Mouse (Mus musculus): ENCODE measurements around the gene Rpn1. TPM values are rescaled to one million over a fixed set of nuclear protein-coding genes. Genes with fewer than 3 reads are reported as not detected.

Gene Rpn1
- polyA plus RNA-seq, 1 experiment from 2014 or later = 462 TPM

DNA sequence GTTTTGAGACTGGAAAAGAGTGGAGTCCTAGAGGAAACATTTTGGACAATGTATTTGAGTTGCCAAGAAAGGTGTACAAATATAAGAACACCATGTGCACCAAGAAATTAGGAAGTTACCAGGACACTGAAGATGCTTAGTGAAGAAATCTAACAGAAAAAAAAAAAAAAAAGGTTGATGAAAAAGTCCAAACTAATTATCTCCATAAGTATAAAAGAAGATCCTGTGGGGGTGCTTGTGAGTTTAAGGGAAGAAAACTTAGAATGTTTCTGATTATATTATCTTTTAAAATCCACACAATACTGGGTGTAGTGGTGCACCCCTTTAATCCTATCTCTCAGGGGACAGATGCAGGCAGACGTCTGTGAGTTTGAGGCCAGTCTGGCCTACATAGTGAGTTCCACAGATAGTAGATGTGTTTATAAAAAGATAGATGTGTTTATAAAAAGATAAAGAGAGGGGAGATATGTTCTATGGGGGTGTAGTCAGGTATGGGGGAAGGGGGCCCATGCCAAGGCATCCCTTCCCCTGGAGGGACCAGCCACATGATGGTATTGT is 8.2 kb upstream of the Rpn1 start:
- 72% methylated on average over 1 of the region's 1 CpGs for WGBS
- no peaks in the 10 kb centered on the region for H3K36me3 ChIP-seq (ENCODE audit: control insufficient read depth, insufficient read depth, low read length)
- H3K9me3 ChIP-seq (ENCODE audit: control insufficient read depth, low read length) = no peaks in the 10 kb centered on the region
- ATAC-seq = no peak
- no peaks in the 10 kb centered on the region for H3K27me3 ChIP-seq (replicated peaks; ENCODE audit: control insufficient read depth, insufficient read depth, low read length)
- 0 out of 2 replicates have a peak, but pooled peaks cover 2% of the 10 kb centered on the region for H3K4me1 ChIP-seq (ENCODE audit: control insufficient read depth, insufficient read depth, low read length)
- no peak overlapping the region for H3K4me2 ChIP-seq (ENCODE audit: low read depth, low read length)
- H3K4me3 ChIP-seq (ENCODE audit: low read length) = no peak overlapping the region
- H3K9ac ChIP-seq (ENCODE audit: low read depth, low read length) = no peak overlapping the region
- H3K27ac ChIP-seq (ENCODE audit: low read length) = no peak overlapping the region

DNA sequence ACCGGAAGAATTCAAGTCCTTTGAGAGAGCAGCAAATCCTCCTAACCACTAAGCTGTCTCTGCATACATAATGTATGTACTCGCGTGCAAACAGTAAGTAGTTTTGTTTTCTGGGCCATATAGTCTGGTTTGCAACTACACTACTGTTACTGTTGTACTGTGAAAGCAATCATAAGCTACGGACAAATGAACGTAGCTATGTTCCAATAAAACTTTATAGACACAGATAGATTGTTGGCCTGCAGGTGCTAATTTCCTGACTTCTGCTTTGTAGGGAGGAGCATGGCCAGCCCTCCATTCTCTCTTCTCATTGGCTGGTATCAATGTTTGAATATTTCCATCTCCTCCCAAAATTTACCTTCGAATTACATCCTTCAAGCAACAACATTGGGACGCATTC is 1.2 kb upstream of the Rpn1 start:
- ATAC-seq = no peak
- H3K4me2 ChIP-seq (ENCODE audit: low read depth, low read length) = no peak overlapping the region
- no peaks in the 10 kb centered on the region for H3K27me3 ChIP-seq (replicated peaks; ENCODE audit: control insufficient read depth, insufficient read depth, low read length)

DNA sequence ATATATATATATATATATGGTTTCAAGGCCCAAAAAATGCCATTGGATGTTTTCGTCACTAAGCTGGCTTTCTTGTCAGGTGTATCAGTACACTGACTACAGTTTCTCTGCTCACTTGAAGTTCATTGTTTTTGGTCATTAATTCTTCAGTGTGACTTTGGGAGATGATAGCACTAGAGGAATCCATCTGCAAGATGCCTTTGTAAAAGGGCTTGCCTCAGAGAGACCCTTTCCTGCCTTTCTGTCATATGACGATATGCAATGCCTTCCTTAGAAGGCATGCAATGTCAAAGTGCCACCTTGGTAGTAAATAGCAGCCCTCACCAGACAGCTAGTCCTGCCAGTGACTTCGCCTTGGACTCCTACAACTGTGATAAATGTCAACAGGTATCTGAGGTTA is 610 bp upstream of the Rpn1 start:
- Histone ChIP-seq H3K4me1 (ENCODE audit: control insufficient read depth, insufficient read depth, low read length) (peaks cover 18% of the 10 kb centered on the region), H3K27me3 (replicated peaks; ENCODE audit: control insufficient read depth, insufficient read depth, low read length) (no peaks in the 10 kb centered on the region), H3K4me2 (ENCODE audit: low read depth, low read length) (peak overlapping the region; percentile 58), H3K4me3 (ENCODE audit: low read length) (peak overlapping the region; percentile 99; the same call in 1 of the 2 replicates), H3K9ac (ENCODE audit: low read depth, low read length) (peak overlapping the region; percentile 37; the same call in 1 of the 2 replicates), H3K27ac (ENCODE audit: low read length) (no peak overlapping the region; the same call in 1 of the 2 replicates), H3K9me3 (ENCODE audit: control insufficient read depth, low read length) (no peaks in the 10 kb centered on the region), H3K36me3 (ENCODE audit: control insufficient read depth, insufficient read depth, low read length) (no peaks in the 10 kb centered on the region)
- WGBS = 66% methylated on average over 3 of the region's 3 CpGs
- peak; percentile 36; the same call in 1 of the 2 replicates for ATAC-seq

More for the DNA sequence above, 1.2 kb upstream of the Rpn1 start:
- Histone ChIP-seq H3K9me3 (ENCODE audit: control insufficient read depth, low read length) (no peaks in the 10 kb centered on the region), H3K27ac (ENCODE audit: low read length) (no peak overlapping the region), H3K9ac (ENCODE audit: low read depth, low read length) (no peak overlapping the region), H3K36me3 (ENCODE audit: control insufficient read depth, insufficient read depth, low read length) (no peaks in the 10 kb centered on the region), H3K4me1 (ENCODE audit: control insufficient read depth, insufficient read depth, low read length) (peaks cover 18% of the 10 kb centered on the region), H3K4me3 (ENCODE audit: low read length) (no peak overlapping the region)
- 89% methylated on average over 7 of the region's 7 CpGs for WGBS

DNA sequence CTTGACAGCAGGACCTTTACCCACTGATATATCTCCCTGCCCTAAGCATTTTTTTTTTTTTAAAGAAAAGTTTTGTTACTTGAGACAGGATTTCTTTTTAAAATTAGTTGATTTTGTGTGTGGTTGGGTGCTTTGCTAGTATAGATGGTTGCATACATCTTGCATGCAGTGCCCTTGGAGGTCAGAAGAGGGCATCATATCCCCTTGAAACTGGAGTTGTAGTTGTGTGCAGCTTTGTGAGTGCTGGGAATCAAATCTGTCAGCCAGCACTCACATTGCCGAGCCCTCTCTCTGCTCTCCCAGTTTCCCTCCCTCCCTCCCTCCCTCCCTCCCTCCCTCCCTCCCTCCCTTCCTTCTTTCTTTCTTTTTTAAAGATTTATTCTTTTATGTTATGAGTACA is 4.7 kb downstream of the Rpn1 start:
- Histone ChIP-seq H3K27ac (ENCODE audit: low read length) (no peak overlapping the region), H3K27me3 (replicated peaks; ENCODE audit: control insufficient read depth, insufficient read depth, low read length) (no peaks in the 10 kb centered on the region), H3K4me2 (ENCODE audit: low read depth, low read length) (no peak overlapping the region), H3K9me3 (ENCODE audit: control insufficient read depth, low read length) (no peaks in the 10 kb centered on the region), H3K4me3 (ENCODE audit: low read length) (no peak overlapping the region), H3K36me3 (ENCODE audit: control insufficient read depth, insufficient read depth, low read length) (peaks cover 11% of the 10 kb centered on the region; the same call in 1 of the 2 replicates), H3K4me1 (ENCODE audit: control insufficient read depth, insufficient read depth, low read length) (peaks cover 15% of the 10 kb centered on the region), H3K9ac (ENCODE audit: low read depth, low read length) (no peak overlapping the region)
- WGBS = 78% methylated on average over 1 of the region's 1 CpGs
- no peak for ATAC-seq

DNA sequence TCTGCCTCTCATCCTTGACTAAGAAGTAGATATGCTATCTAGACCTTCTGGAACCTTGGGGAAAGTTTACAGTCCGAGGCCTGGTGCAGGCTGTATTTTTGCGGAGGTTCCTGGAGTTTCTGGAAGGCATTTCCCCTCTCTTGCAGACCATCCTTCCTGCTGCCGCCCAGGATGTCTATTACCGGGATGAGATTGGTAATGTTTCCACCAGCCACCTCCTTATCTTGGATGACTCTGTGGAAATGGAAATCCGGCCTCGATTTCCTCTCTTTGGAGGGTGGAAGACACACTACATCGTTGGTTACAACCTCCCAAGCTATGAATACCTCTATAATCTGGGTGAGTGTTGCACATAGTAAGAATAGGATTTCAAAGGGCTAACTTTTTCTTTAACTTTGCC is 11.1 kb downstream of the Rpn1 start:
- H3K4me2 ChIP-seq (ENCODE audit: low read depth, low read length) = no peak overlapping the region
- no peak for ATAC-seq

DNA sequence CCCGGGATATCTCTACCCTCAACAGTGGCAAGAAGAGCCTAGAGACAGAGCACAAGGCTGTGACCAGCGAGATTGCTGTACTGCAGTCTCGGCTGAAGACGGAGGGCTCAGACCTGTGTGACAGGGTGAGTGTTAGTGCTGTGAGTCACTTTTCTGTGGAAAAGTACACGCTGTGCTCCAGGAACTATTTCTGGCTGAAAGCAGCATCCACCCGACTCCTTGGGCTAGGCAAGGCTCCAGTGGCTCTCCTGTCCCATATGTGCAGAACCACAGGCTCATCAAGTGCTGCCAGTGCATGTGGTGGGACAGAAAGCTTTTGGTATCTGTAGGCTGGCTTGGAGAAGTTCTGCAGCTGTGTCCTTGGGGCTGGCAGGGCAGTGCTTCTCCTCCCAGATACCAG is 17.8 kb downstream of the Rpn1 start:
- H3K9me3 ChIP-seq (ENCODE audit: control insufficient read depth, low read length) = no peaks in the 10 kb centered on the region
- no peak for ATAC-seq

More for the DNA sequence above, 11.1 kb downstream of the Rpn1 start:
- Histone ChIP-seq H3K4me1 (ENCODE audit: control insufficient read depth, insufficient read depth, low read length) (no peaks in the 10 kb centered on the region), H3K9ac (ENCODE audit: low read depth, low read length) (no peak overlapping the region), H3K36me3 (ENCODE audit: control insufficient read depth, insufficient read depth, low read length) (peaks cover 20% of the 10 kb centered on the region), H3K9me3 (ENCODE audit: control insufficient read depth, low read length) (no peaks in the 10 kb centered on the region), H3K27ac (ENCODE audit: low read length) (no peak overlapping the region), H3K4me3 (ENCODE audit: low read length) (no peak overlapping the region), H3K27me3 (replicated peaks; ENCODE audit: control insufficient read depth, insufficient read depth, low read length) (no peaks in the 10 kb centered on the region)
- 83% methylated on average over 7 of the region's 7 CpGs for WGBS

DNA sequence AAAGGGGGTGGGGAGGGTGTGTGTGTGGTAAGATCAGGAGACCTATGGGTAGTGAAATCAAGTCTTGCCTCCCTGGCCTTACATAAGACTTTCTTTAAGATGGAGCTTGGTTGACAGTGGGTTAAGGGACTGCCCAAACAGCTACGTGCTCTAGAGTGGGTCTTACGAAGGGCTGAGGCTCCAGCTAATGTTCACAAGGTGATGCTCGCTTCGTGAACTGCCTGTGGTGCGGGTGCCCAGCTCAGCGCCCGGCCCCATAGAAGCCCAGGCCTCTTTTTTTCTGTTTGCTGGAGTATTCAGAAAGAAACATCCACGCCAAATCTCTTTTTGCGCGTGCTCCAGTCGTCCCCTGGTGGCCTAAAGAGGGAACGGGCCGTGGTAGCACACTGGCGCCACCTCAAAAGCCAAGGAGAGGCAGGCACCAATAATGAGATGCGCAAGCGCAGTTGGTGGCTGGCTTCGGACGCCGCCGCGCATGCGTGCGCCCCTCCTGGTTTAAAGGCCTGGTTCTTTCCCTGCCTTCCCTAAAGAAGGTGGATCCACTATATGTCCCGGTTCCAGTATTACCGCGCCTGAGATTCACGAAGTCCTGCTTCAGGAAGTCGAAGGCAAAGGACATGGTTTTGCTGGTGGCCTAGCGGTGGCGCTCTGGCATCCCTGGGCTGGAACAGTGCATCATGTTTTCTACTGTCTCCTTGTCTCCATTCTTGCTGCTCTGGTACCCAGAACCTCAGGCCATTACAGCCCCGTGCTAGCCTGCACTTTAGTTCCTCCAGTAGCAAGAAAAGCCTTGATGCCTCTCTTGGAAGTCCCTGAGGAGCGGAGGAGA is 21.7 kb downstream of the Rpn1 start:
- peaks cover 7% of the 10 kb centered on the region for H3K4me1 ChIP-seq (ENCODE audit: control insufficient read depth, insufficient read depth, low read length)
- peak overlapping the region; percentile 64 for H3K9ac ChIP-seq (ENCODE audit: low read depth, low read length)
- peak overlapping the region; percentile 25; the same call in 1 of the 2 replicates for H3K4me3 ChIP-seq (ENCODE audit: low read length)
- 10% methylated on average over 32 of the region's 32 CpGs for WGBS
- H3K27ac ChIP-seq (ENCODE audit: low read length) = 0 out of 2 replicates have a peak overlapping the region, but pooled peaks have one; percentile 20
- H3K36me3 ChIP-seq (ENCODE audit: control insufficient read depth, insufficient read depth, low read length) = peaks cover 14% of the 10 kb centered on the region
- no peaks in the 10 kb centered on the region for H3K9me3 ChIP-seq (ENCODE audit: control insufficient read depth, low read length)
- peak overlapping the region; percentile 55 for H3K4me2 ChIP-seq (ENCODE audit: low read depth, low read length)
- no peaks in the 10 kb centered on the region for H3K27me3 ChIP-seq (replicated peaks; ENCODE audit: control insufficient read depth, insufficient read depth, low read length)
- ATAC-seq = peak; percentile 89

More for the DNA sequence above, 17.8 kb downstream of the Rpn1 start:
- H3K27ac ChIP-seq (ENCODE audit: low read length) = no peak overlapping the region
- no peak overlapping the region for H3K4me3 ChIP-seq (ENCODE audit: low read length)
- peaks cover 7% of the 10 kb centered on the region for H3K4me1 ChIP-seq (ENCODE audit: control insufficient read depth, insufficient read depth, low read length)
- no peak overlapping the region for H3K9ac ChIP-seq (ENCODE audit: low read depth, low read length)
- WGBS = 87% methylated on average over 6 of the region's 6 CpGs
- no peak overlapping the region for H3K4me2 ChIP-seq (ENCODE audit: low read depth, low read length)
- H3K27me3 ChIP-seq (replicated peaks; ENCODE audit: control insufficient read depth, insufficient read depth, low read length) = no peaks in the 10 kb centered on the region
- H3K36me3 ChIP-seq (ENCODE audit: control insufficient read depth, insufficient read depth, low read length) = peaks cover 20% of the 10 kb centered on the region

DNA sequence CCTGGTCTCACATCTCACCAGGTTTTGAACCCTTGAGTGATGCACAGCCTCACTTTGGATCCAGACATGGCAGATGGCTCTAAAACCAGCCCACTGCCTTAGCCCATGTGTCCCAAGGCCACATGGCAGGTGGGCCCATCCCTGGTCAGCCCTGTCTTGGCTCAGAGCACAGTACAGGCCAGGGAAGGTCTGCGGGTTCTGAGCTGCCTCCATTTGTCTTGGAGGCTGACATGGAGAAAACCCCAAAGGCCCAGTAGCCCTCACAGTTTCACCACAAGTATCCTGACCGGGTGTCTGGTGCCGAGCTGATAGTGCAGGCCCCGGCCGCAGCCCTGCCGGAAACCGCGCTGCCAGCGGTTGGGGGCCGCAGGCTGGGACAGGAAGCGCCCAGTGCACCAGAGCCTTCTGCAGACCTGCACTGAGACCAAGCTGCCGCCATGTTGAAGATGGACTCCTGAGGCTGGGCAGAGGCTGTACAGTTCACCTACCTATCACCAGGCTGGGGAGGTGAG is 22.4 kb downstream of the Rpn1 start:
- Histone ChIP-seq H3K9me3 (ENCODE audit: control insufficient read depth, low read length) (no peaks in the 10 kb centered on the region), H3K27me3 (replicated peaks; ENCODE audit: control insufficient read depth, insufficient read depth, low read length) (no peaks in the 10 kb centered on the region), H3K36me3 (ENCODE audit: control insufficient read depth, insufficient read depth, low read length) (peaks cover 11% of the 10 kb centered on the region), H3K4me1 (ENCODE audit: control insufficient read depth, insufficient read depth, low read length) (peaks cover 7% of the 10 kb centered on the region), H3K4me3 (ENCODE audit: low read length) (0 out of 2 replicates have a peak overlapping the region, but pooled peaks have one; percentile 25), H3K9ac (ENCODE audit: low read depth, low read length) (peak overlapping the region; percentile 64), H3K27ac (ENCODE audit: low read length) (no peak overlapping the region), H3K4me2 (ENCODE audit: low read depth, low read length) (no peak overlapping the region)
- 94% methylated on average over 12 of the region's 12 CpGs for WGBS
- ATAC-seq = peak; percentile 23
